Mouse (Mus musculus): ENCODE measurements around the gene Mex3a.

The Mex3a gene

GRCm38 (mm10) chr3:88503881-88504746 is 28.1 kb upstream of the Mex3a start:
- peak in 1 of 2 experiments; percentile 54 for DNase-seq (ENCODE audit: inconsistent age in 2 of 2, low spot score in 1 of 2)

DNA sequence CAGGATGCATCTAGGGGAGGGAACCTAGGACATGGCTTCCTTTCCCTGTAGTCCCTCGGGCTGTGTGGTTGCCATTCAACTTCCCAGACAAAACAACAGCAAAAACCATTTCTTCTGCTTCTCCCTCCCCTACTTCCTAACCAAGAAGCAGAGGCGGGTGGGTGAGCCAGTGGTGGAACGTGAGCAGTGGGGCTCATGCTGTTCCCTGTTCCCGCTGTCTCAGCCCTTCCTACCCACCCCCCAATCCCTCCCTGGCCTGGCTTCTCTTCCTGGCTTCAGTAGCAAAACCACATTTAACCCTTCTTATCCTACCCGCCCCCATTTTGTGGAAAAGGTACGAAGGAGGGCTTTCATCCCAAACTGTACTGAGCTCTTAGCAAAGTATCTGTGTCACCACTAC is 27.1 kb upstream of the Mex3a start:
- DNase-seq (ENCODE audit: inconsistent age in 2 of 2, low spot score in 1 of 2), result no peak

- DNase-seq (ENCODE audit: inconsistent age in 2 of 2, low spot score in 1 of 2), result no peak
These were observed 26.4 kb upstream of the Mex3a start for GRCm38 (mm10) chr3:88505765-88506164.

- DNase-seq (ENCODE audit: inconsistent age in 2 of 2, low spot score in 1 of 2), result no peak
These were observed 22.9 kb upstream of the Mex3a start for GRCm38 (mm10) chr3:88509250-88509649.

DNA sequence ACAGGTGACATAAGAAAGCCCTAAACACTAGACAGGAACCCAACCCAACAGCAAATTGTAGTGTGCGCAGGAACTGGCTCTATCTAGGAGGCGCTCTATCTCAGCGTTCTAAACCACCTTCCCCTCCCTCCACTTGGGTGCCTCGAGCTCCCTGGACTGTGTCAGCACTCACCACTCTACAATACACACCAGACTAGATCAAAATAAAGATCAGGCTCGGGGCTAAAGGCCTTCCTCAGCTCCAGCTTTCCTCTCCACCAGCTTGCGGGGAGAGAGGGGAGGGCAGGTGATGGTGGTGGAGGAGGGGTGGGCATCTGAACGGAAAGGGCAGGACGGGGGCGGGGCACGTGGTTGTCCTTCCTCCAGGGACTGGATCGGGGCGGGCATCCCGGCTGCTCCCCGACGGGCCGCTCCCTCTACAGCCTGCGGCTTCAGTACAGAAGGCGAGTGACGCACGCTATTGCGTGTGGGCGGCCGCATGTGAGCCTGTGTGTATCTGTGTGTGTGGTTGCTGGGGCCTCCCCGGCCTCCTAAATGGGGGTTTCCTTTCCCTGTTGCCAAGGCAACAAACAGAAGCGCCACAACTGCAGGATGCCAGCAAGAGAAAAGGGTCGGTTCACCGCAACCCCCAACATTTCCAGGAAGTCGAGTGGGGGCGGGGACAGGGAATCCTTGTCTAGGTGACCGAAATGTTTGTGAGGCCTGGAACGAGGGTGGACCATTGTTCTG is 22.3 kb upstream of the Mex3a start, which contains the start of gene Lmna:
Lmna (minus strand) TSS at position 265 of the 729 bp plus-strand sequence.
- DNase-seq (ENCODE audit: inconsistent age in 2 of 2, low spot score in 1 of 2), result peak; percentile 98 to 99

DNA sequence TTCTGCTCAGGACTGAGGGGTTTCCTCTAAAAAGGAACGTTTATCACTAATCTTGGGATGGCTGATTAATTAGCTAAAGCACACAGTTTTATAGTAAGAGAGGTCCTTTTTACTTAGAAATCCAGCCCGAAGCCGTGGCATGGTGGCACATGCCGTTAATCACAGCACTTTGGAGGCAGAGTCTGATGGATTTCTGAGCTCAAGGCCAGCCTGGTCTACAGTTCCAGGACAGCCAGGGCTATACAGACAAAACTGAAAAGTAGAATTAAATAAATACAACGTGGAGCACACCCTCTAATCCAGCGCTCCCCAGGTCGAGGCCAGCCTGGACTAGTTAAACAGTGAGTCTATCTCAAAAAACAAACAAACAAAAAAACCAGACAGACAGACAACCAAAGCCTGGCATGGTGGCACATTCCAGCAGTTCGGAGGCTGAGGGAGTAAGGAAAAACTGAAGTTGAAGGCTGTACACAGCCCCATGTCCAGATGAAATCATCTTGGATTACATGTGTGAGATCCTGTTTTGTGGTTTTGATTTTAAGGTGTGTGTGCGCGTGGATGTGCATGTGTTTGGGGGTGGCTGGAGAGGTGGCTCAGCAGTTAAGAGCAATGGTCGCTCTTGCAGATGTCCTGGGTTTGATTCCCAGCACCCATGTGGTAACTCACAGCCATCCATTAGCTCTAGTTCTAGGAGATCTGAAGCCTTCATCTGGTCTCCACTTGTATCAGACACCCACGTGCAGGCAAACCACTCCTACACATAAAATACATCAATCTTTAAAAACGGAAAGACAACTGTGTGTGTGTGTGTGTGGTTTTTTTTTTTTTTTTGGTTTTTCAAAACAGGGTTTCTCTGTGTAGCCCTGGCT is 21.5 kb upstream of the Mex3a start:
- peak in 1 of 2 experiments; percentile 70 for DNase-seq (ENCODE audit: inconsistent age in 2 of 2, low spot score in 1 of 2)

GRCm38 (mm10) chr3:88511559-88511958 is 20.6 kb upstream of the Mex3a start:
- DNase-seq (ENCODE audit: inconsistent age in 2 of 2, low spot score in 1 of 2), result peak in 1 of 2 experiments; percentile 61

DNA sequence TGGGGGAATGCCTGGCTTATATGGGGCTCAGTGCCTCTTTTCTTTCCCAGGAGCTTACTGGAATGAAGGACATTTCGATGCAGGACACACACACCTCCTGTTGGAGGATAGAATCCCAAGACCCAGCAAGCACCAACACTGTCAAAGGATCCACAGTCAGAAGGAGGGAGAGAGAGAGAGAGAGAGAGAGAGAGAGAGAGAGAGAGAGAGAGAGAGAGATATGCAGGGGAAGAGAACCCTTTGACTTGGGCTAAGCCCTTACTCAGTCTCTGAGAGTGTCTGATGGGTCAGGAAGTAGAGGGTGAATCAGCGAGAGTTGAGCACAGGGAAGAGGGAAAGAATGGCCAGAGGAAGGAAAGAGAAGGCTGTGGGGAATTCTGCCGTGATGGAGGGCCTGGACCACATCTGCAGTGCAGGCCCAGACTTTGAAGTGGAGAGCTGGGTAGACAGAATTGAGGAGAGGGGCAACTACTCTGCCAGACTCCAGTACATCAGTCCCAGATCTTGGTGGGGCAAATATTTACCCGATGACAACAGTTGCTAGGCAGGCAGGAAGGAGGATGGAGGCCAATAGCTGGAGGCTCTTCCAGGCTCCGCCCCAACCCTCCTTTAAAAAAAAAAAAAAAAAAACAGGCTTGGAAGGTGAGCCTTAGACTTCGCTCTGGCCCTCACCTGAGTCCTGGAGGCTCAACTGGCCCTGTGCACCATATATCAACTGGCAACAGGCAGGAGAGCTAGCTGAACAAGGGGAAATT is 19.9 kb upstream of the Mex3a start:
- DNase-seq (ENCODE audit: inconsistent age in 2 of 2, low spot score in 1 of 2), result peak in 1 of 2 experiments; percentile 49

- DNase-seq (ENCODE audit: inconsistent age in 2 of 2, low spot score in 1 of 2), result peak in 1 of 2 experiments; percentile 65
These were observed 19.2 kb upstream of the Mex3a start for GRCm38 (mm10) chr3:88512896-88513545.

- peak in 1 of 2 experiments; percentile 54 for DNase-seq (ENCODE audit: inconsistent age in 2 of 2, low spot score in 1 of 2)
These were observed 18.6 kb upstream of the Mex3a start for GRCm38 (mm10) chr3:88513546-88514115.

- DNase-seq (ENCODE audit: inconsistent age in 2 of 2, low spot score in 1 of 2), result no peak
These were observed 17.7 kb upstream of the Mex3a start for GRCm38 (mm10) chr3:88514231-88515094.

- no peak for DNase-seq (ENCODE audit: inconsistent age in 2 of 2, low spot score in 1 of 2)
These were observed 17.2 kb upstream of the Mex3a start for GRCm38 (mm10) chr3:88515095-88515386.

- no peak for DNase-seq (ENCODE audit: inconsistent age in 2 of 2, low spot score in 1 of 2)
These were observed 15.8 kb upstream of the Mex3a start for GRCm38 (mm10) chr3:88516407-88516806.

- no peak for DNase-seq (ENCODE audit: inconsistent age in 2 of 2, low spot score in 1 of 2)
These were observed 13.8 kb upstream of the Mex3a start for GRCm38 (mm10) chr3:88518411-88518810.

DNA sequence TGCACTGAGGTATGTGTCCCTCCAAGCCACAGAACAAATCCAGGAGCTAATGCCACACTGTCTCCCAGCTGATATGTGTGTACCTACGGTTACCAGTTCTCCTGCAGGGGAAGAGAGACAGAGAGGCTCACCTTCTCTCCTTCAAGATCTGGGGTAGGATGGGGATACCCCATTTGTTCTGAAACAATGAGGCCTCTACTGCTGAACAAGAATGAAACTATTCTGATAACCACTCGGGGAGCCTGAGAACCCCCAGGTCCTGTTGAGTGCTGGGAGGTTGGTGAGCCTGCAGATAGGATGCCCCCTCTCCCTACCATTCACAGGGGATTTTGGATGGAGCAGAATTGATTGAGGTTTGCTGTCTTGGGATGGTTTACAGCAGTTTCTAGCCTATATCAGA is 12.1 kb upstream of the Mex3a start:
- DNase-seq (ENCODE audit: inconsistent age in 2 of 2, low spot score in 1 of 2), result no peak

- no peak for DNase-seq (ENCODE audit: inconsistent age in 2 of 2, low spot score in 1 of 2)
These were observed 11.0 kb upstream of the Mex3a start for GRCm38 (mm10) chr3:88521156-88521555.

- DNase-seq (ENCODE audit: inconsistent age in 2 of 2, low spot score in 1 of 2), result peak; percentile 72 to 90
These were observed 10.3 kb upstream of the Mex3a start for GRCm38 (mm10) chr3:88521803-88522331.

- no peak for DNase-seq (ENCODE audit: inconsistent age in 2 of 2, low spot score in 1 of 2)
These were observed 9.2 kb upstream of the Mex3a start for GRCm38 (mm10) chr3:88523027-88523426.
